Mouse (Mus musculus) thymus, adult 2 months (tissue): ENCODE results near the gene Gpr146. TPM values are rescaled to one million over a fixed set of nuclear protein-coding genes. Genes with fewer than 3 reads are reported as not detected.

ENCODE experiments used
- DNase-seq: peaks from one replicate; pipeline ENCODE4 v3.0.0; 2021
- H3K27ac ChIP-seq: fragments of 200-500 bp; 2 replicates; pipeline ENCODE4 v1.5.1; 2012; ENCODE audit warnings: low read length, control low read depth; ENCODE audit not compliant: control insufficient read depth, insufficient read depth
- H3K27me3 ChIP-seq: fragments of 200-500 bp; 2 replicates; pipeline ENCODE4 v1.6.1; 2012; ENCODE audit warnings: mild to moderate bottlenecking, low read length, moderate library complexity, mixed read lengths; ENCODE audit not compliant: control insufficient read depth, insufficient read depth
- H3K36me3 ChIP-seq: fragments of 200-500 bp; 2 replicates; pipeline ENCODE4 v1.6.1; 2012; ENCODE audit warnings: mild to moderate bottlenecking, low read length, moderate library complexity; ENCODE audit not compliant: control insufficient read depth, insufficient read depth
- H3K4me1 ChIP-seq: fragments of 200-500 bp; replicated peaks from 2 replicates; pipeline ENCODE4 v1.6.1; 2012; ENCODE audit warnings: low read length; ENCODE audit not compliant: control insufficient read depth, insufficient read depth
- H3K4me3 ChIP-seq: fragments of 200-500 bp; 2 replicates; pipeline ENCODE4 v1.5.1; 2012; ENCODE audit warnings: mild to moderate bottlenecking, low read length, control low read depth, moderate library complexity; ENCODE audit not compliant: control insufficient read depth, insufficient read depth
- CTCF ChIP-seq: fragments of 200-500 bp; IDR thresholded peaks from 2 replicates; pipeline ENCODE4 v1.5.1; 2012; ENCODE audit warnings: mild to moderate bottlenecking, control low read depth, low read length, moderate library complexity, borderline replicate concordance; ENCODE audit not compliant: control insufficient read depth, poor library complexity, insufficient read depth; ENCODE audit errors: extremely low read depth
- POLR2A ChIP-seq: fragments of 200-500 bp; IDR thresholded peaks from 2 replicates; pipeline ENCODE4 v1.6.1; 2012; ENCODE audit warnings: mild to moderate bottlenecking, low read length, control low read depth, moderate library complexity; ENCODE audit not compliant: control insufficient read depth, poor library complexity, insufficient read depth; ENCODE audit errors: extremely low read depth
- WGBS: fragments of 180-500 bp; shearing (Covaris S2); methylation state at CpG from one replicate; pipeline ENCODE4 v1.1.7; 2018; 5-methylcytosine and 5-hydroxymethylcytosine counted together
- polyA plus RNA-seq: library from polyadenylated mRNA; depleted of rRNA; stranded (reverse); fragments of >200 nt; gene quantifications from 2 replicates; pipeline ENCODE4 v1.2.3, GENCODE M21; 2012

Gpr146 gene
- polyA plus RNA-seq, 1 experiment = 40.1 TPM

DNA sequence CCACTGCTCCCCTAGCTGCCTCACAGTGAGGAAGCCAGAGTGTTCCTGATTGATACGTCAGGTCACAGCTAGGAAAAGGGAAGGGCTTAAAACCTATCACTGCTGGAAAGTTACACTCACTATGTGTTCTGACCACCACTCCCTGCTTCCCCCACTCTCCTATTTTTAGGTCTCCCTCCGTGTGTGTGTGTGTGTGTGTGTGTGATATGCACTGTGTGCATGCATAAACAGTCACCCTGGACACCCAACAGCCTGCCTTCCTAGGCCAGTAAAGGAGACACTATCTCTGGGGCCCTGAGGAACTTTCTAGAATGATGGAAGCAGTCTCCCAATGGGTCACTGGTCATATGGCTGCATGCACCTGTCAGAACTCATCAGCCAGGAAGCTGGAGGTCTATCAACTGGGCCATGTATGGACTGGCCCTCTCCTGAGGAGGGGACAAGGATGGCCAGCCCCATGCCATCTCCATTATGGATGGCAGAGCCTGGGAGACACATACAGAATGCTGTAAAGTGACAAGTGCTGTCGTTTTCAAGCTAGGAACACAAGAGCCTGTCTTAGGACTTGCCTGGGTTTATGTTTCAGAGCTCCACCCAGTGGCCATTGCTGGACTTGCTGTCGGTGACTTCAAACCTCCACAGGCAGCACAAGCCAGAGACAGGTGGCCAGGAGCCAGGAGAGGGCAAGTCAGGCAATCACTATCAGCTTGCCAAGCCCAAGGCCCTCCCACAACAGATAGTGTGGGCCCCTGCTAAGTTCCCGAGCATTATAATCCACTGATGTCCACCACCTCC lies 20.7 kb downstream of the Gpr146 start:
- Histone ChIP-seq H3K27me3 (no peaks in the 10 kb centered on the region), H3K4me1 (peaks cover 18% of the 10 kb centered on the region), H3K36me3 (peaks cover 4% of the 10 kb centered on the region; the same call in 1 of the 2 replicates), H3K4me3 (no peak overlapping the region), H3K27ac (no peak overlapping the region)
- DNase-seq = peak; percentile 89
- 37% methylated on average over 5 of the region's 5 CpGs for WGBS
- no peak for TF ChIP-seq POLR2A
- peak; percentile 81; the same call in 1 of the 2 replicates for TF ChIP-seq CTCF

- H3K27me3 ChIP-seq = no peaks in the 10 kb centered on the region
- no peaks in the 10 kb centered on the region for H3K36me3 ChIP-seq
- 95% methylated on average over 5 of the region's 5 CpGs for WGBS
- peaks cover 23% of the 10 kb centered on the region for H3K4me1 ChIP-seq
- no peak overlapping the region for H3K27ac ChIP-seq
- no peak for TF ChIP-seq POLR2A
- no peak for TF ChIP-seq CTCF
- no peak for DNase-seq
- H3K4me3 ChIP-seq = no peak overlapping the region
Observed at GRCm38 (mm10) chr5:139398786-139399185, 21.3 kb downstream of the Gpr146 start.

- TF ChIP-seq POLR2A (no peak), CTCF (no peak)
- Histone ChIP-seq H3K36me3 (no peaks in the 10 kb centered on the region), H3K4me1 (peaks cover 21% of the 10 kb centered on the region), H3K27ac (no peak overlapping the region), H3K27me3 (no peaks in the 10 kb centered on the region), H3K4me3 (no peak overlapping the region)
- no peak for DNase-seq
- WGBS = 97% methylated on average over 14 of the region's 14 CpGs
Observed at GRCm38 (mm10) chr5:139399991-139400390, 22.5 kb downstream of the Gpr146 start.

GRCm38 (mm10) chr5:139402106-139402505 lies 24.6 kb downstream of the Gpr146 start:
- peaks cover 23% of the 10 kb centered on the region for H3K4me1 ChIP-seq
- TF ChIP-seq CTCF = no peak
- TF ChIP-seq POLR2A = no peak
- 97% methylated on average over 2 of the region's 2 CpGs for WGBS
- no peak for DNase-seq
- H3K27me3 ChIP-seq = no peaks in the 10 kb centered on the region
- H3K36me3 ChIP-seq = no peaks in the 10 kb centered on the region
- H3K27ac ChIP-seq = no peak overlapping the region
- no peak overlapping the region for H3K4me3 ChIP-seq

DNA sequence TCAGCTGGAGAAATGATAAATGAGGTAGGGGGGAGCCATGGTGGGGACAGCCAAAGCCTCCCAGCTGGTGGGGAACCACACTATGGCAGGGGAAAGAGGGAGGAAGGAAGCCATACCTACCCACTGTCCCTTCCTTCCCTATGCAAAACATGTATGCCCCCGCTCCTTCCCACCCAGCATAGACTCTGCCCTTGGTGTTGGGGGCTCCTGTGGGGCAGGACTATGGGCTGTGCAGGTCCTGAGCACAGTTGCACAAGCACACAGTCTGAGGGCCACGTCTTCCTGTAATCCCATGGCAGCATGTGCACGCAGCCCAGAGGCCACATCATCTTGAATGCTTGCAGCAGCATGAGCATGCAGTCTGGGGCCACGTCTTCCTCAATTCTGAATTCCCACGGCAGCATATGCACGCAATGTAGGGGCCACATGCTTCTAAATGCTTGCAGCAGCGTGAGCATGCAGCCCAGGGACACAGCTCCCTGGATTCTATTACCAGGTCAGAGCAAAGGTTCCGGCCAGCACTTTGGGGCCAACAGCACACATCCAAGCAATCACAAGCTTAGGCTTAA lies 26.3 kb downstream of the Gpr146 start:
- Histone ChIP-seq H3K27me3 (no peaks in the 10 kb centered on the region), H3K27ac (no peak overlapping the region), H3K36me3 (no peaks in the 10 kb centered on the region), H3K4me1 (peaks cover 33% of the 10 kb centered on the region), H3K4me3 (no peak overlapping the region)
- 55% methylated on average over 8 of the region's 8 CpGs for WGBS
- no peak for DNase-seq
- TF ChIP-seq POLR2A (no peak), CTCF (no peak)

GRCm38 (mm10) chr5:139404801-139405401 lies 27.4 kb downstream of the Gpr146 start, which contains the start of gene C130050O18Rik:
Gene C130050O18Rik, plus strand, starts transcription at chr5:139405280.
- TF ChIP-seq POLR2A (no peak), CTCF (no peak)
- no peaks in the 10 kb centered on the region for H3K36me3 ChIP-seq
- WGBS = 51% methylated on average over 6 of the region's 6 CpGs
- H3K4me3 ChIP-seq = no peak within 1 kb of the TSS
- DNase-seq = no peak
- H3K4me1 ChIP-seq = peaks cover 33% of the 10 kb centered on the region
- H3K27me3 ChIP-seq = no peaks in the 10 kb centered on the region
- H3K27ac ChIP-seq = no peak within 1 kb of the TSS

- TF ChIP-seq POLR2A (no peak), CTCF (no peak)
- DNase-seq = no peak
- no peak overlapping the region for H3K4me3 ChIP-seq
- no peaks in the 10 kb centered on the region for H3K27me3 ChIP-seq
- peaks cover 33% of the 10 kb centered on the region for H3K4me1 ChIP-seq
- WGBS = 40% methylated on average over 7 of the region's 7 CpGs
- no peak overlapping the region for H3K27ac ChIP-seq
- no peaks in the 10 kb centered on the region for H3K36me3 ChIP-seq
Observed at GRCm38 (mm10) chr5:139405478-139405877, 28.0 kb downstream of the Gpr146 start.
